12 mouse cellular contexts compared by ENCODE assay signal in genomic region chr16:96087436-96087835, GRCm38 (mm10).
"Had no signal": no experiment of that assay in that cellular context is flagged by ENCODE, and none has a peak within 500 bp of the region (broad histone marks: within the 10 kb centered on the region; RNA-seq: fewer than 3 reads in every experiment).

No protein-coding gene starts in this region.

- DNase-seq: kidney, adult 8-10 months; kidney, postnatal 10 days; kidney, postnatal 4 days; midbrain, embryonic 14.5 days; right cerebral cortex, postnatal 14 days had no signal

- H3K4me3 ChIP-seq: intestine, embryonic 15.5 days; left cerebral cortex, adult 2 months; limb, embryonic 10.5 days; liver, embryonic 15.5 days; lung, embryonic 15.5 days; midbrain, embryonic 10.5 days had no signal

- H3K27ac ChIP-seq: intestine, embryonic 15.5 days; left cerebral cortex, adult 2 months; limb, embryonic 10.5 days; liver, embryonic 15.5 days; lung, embryonic 15.5 days; midbrain, embryonic 10.5 days had no signal

- H3K36me3 ChIP-seq: intestine, embryonic 15.5 days; limb, embryonic 10.5 days; liver, embryonic 15.5 days; lung, embryonic 15.5 days; midbrain, embryonic 10.5 days had no signal

- ATAC-seq: intestine, embryonic 15.5 days had no signal

- H3K27me3 ChIP-seq: intestine, embryonic 15.5 days; lung, embryonic 15.5 days had no signal

- H3K4me2 ChIP-seq: intestine, embryonic 15.5 days; liver, embryonic 11.5 days; liver, embryonic 15.5 days; lung, embryonic 15.5 days had no signal

- H3K9ac ChIP-seq: intestine, embryonic 15.5 days; liver, embryonic 15.5 days; lung, embryonic 15.5 days had no signal

- H3K9me3 ChIP-seq: intestine, embryonic 15.5 days; limb, embryonic 10.5 days; liver, embryonic 15.5 days; lung, embryonic 15.5 days; midbrain, embryonic 10.5 days had no signal
